Mouse (Mus musculus) kidney, embryonic 14.5 days (tissue): ENCODE results near the gene Prom2. TPM values are rescaled to one million over a fixed set of nuclear protein-coding genes. Genes with fewer than 3 reads are reported as not detected.

Source experiments
- ATAC-seq: fragments of 200-750 bp; cut with Nextera tagmentation; 2 replicates; pipeline ENCODE4 v1.8.0; 2017; ENCODE audit warnings: moderate number of reproducible peaks, mild to moderate bottlenecking, moderate TSS enrichment, moderate library complexity; ENCODE audit not compliant: low FRiP score, low TSS enrichment
- H3K27ac ChIP-seq: fragments of 300-500 bp; sonication (generic); 2 replicates; pipeline ENCODE4 v1.5.1; 2014; ENCODE audit warnings: low read depth, mild to moderate bottlenecking, low read length, moderate library complexity, mixed read lengths
- H3K27me3 ChIP-seq: fragments of 300-500 bp; sonication (generic); 2 replicates; pipeline ENCODE4 v1.6.1; 2014; ENCODE audit warnings: mild to moderate bottlenecking, low read length; ENCODE audit not compliant: control insufficient read depth, insufficient read depth
- H3K36me3 ChIP-seq: fragments of 300-500 bp; sonication (generic); 2 replicates; pipeline ENCODE4 v1.6.1; 2014; ENCODE audit warnings: low read length, mixed read lengths; ENCODE audit not compliant: control insufficient read depth, insufficient read depth
- H3K4me1 ChIP-seq: fragments of 300-500 bp; sonication (generic); 2 replicates; pipeline ENCODE4 v1.6.1; 2014; ENCODE audit warnings: low read length, mixed read lengths; ENCODE audit not compliant: control insufficient read depth, insufficient read depth
- H3K4me2 ChIP-seq: fragments of 300-500 bp; sonication (generic); replicated peaks from 2 replicates; pipeline ENCODE4 v1.6.1; 2014; ENCODE audit warnings: low read depth, mild to moderate bottlenecking, low read length
- H3K4me3 ChIP-seq: fragments of 300-500 bp; sonication (generic); 2 replicates; pipeline ENCODE4 v1.5.1; 2014; ENCODE audit warnings: mild to moderate bottlenecking, low read length
- H3K9ac ChIP-seq: fragments of 300-500 bp; sonication (generic); 2 replicates; pipeline ENCODE4 v1.6.1; 2014; ENCODE audit warnings: low read depth, mild to moderate bottlenecking, low read length, moderate library complexity
- H3K9me3 ChIP-seq: fragments of 300-500 bp; sonication (generic); 2 replicates; pipeline ENCODE4 v1.6.1; 2016; ENCODE audit warnings: low read length; ENCODE audit not compliant: control insufficient read depth
- WGBS: fragments of 180-500 bp; shearing (Covaris S2); extraction: QIAGEN DNeasy Blood & Tissue Kit; methylation state at CpG from one replicate; pipeline ENCODE4 v1.1.7; 2014; 5-methylcytosine and 5-hydroxymethylcytosine counted together
- polyA plus RNA-seq: library from polyadenylated mRNA; unstranded; fragments of >200 nt; fragmentation: Nextera tagmentation; extraction: Ambion mirVana; gene quantifications from 2 replicates; pipeline ENCODE4 v1.2.1, GENCODE M21; 2014

The Prom2 gene
- polyA plus RNA-seq, 1 experiment from 2014 or later: 1.9 TPM

- Histone ChIP-seq H3K27ac (peak overlapping the region; percentile 37; the same call in 1 of the 2 replicates), H3K9ac (peak overlapping the region; percentile 55; the same call in 1 of the 2 replicates), H3K4me3 (peak overlapping the region; percentile 60), H3K4me1 (peaks cover 19% of the 10 kb centered on the region), H3K9me3 (no peaks in the 10 kb centered on the region), H3K4me2 (peak overlapping the region; percentile 88), H3K36me3 (no peaks in the 10 kb centered on the region), H3K27me3 (peaks cover 55% of the 10 kb centered on the region)
- ATAC-seq: peak; percentile 38; the same call in 1 of the 2 replicates
- 1% methylated on average over 21 of the region's 21 CpGs for WGBS
These were observed 58.3 kb downstream of the Prom2 start for GRCm38 (mm10) chr2:127483001-127483400.

- H3K4me3 ChIP-seq: peak overlapping the region; percentile 60
- peak; percentile 88 for ATAC-seq
- H3K27ac ChIP-seq: peak overlapping the region; percentile 37; the same call in 1 of the 2 replicates
- no peaks in the 10 kb centered on the region for H3K9me3 ChIP-seq
- H3K4me1 ChIP-seq: peaks cover 19% of the 10 kb centered on the region
- H3K36me3 ChIP-seq: no peaks in the 10 kb centered on the region
- 2% methylated on average over 19 of the region's 21 CpGs for WGBS
- H3K9ac ChIP-seq: peak overlapping the region; percentile 55
- H3K4me2 ChIP-seq: peak overlapping the region; percentile 88
- H3K27me3 ChIP-seq: peaks cover 55% of the 10 kb centered on the region
These were observed 58.7 kb downstream of the Prom2 start for GRCm38 (mm10) chr2:127482533-127482911.

- Histone ChIP-seq H3K9me3 (no peaks in the 10 kb centered on the region), H3K36me3 (no peaks in the 10 kb centered on the region), H3K27me3 (peaks cover 55% of the 10 kb centered on the region), H3K9ac (peak overlapping the region; percentile 55), H3K4me3 (peak overlapping the region; percentile 60), H3K27ac (no peak overlapping the region), H3K4me2 (peak overlapping the region; percentile 88), H3K4me1 (peaks cover 19% of the 10 kb centered on the region)
- peak; percentile 39 for ATAC-seq
- under 1% methylated on average over 59 of the region's 59 CpGs for WGBS
These were observed 59.3 kb downstream of the Prom2 start for GRCm38 (mm10) chr2:127481841-127482532.

DNA sequence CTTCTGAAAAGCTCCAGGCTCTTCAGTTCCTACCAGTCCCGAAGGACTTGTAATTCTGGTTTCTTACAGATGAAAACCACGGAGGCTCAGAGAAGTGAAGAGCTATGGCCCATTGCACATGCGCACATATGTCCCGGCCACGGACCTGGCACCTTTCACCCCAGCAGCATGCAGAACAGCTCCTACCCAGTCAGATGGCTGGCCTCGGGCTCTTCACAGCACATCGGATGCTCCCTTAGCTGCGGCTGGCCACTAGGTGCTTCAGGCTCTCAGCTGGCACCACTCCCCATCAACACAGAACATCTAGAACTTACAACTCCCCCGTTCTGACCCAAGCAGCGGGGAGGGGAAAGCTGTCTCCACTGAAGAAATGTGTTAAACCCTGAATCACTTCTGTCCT, 61.5 kb downstream of the Prom2 start:
- Histone ChIP-seq H3K27ac (no peak overlapping the region), H3K4me1 (peaks cover 16% of the 10 kb centered on the region), H3K9me3 (no peaks in the 10 kb centered on the region), H3K4me2 (no peak overlapping the region), H3K27me3 (peaks cover 46% of the 10 kb centered on the region), H3K9ac (no peak overlapping the region), H3K36me3 (no peaks in the 10 kb centered on the region), H3K4me3 (no peak overlapping the region)
- WGBS: 56% methylated on average over 10 of the region's 10 CpGs
- no peak for ATAC-seq

GRCm38 (mm10) chr2:127479210-127479609, 62.1 kb downstream of the Prom2 start:
- Histone ChIP-seq H3K27ac (no peak overlapping the region), H3K27me3 (peaks cover 41% of the 10 kb centered on the region), H3K4me3 (no peak overlapping the region), H3K36me3 (no peaks in the 10 kb centered on the region), H3K9me3 (no peaks in the 10 kb centered on the region), H3K9ac (no peak overlapping the region), H3K4me1 (peaks cover 10% of the 10 kb centered on the region), H3K4me2 (no peak overlapping the region)
- WGBS: 71% methylated on average over 4 of the region's 4 CpGs
- no peak for ATAC-seq

Other genes starting within 250 kb of the Prom2 start
- gene Dusp2, start 205.3 kb downstream of the Prom2 start, polyA plus RNA-seq: 13.0 and 14.2 TPM in 2 replicates
- gene Astl, start 202.8 kb downstream of the Prom2 start, polyA plus RNA-seq: not detected in 2 replicates
- 0.69 and 1.8 TPM in 2 replicates for gene Adra2b, start 178.3 kb downstream of the Prom2 start, polyA plus RNA-seq
- gene Gpat2, start 116.3 kb downstream of the Prom2 start, polyA plus RNA-seq: 0.15 TPM in 1 of 2 replicates, not detected in the other
- 29.5 and 29.7 TPM in 2 replicates for gene Fahd2a, start 96.9 kb downstream of the Prom2 start, polyA plus RNA-seq
- 4.0 and 4.9 TPM in 2 replicates for gene Kcnip3, start 19.4 kb downstream of the Prom2 start, polyA plus RNA-seq
- gene Zfp661, start 45.6 kb upstream of the Prom2 start, polyA plus RNA-seq: 2.8 and 5.7 TPM in 2 replicates
- 142 and 146 TPM in 2 replicates for gene Mrps5, start 45.8 kb upstream of the Prom2 start, polyA plus RNA-seq
- gene Mal, start 115.2 kb upstream of the Prom2 start, polyA plus RNA-seq: 21.4 and 33.2 TPM in 2 replicates
- gene Mall, start 188.5 kb upstream of the Prom2 start, polyA plus RNA-seq: 1.2 and 2.3 TPM in 2 replicates
- 29.1 and 32.0 TPM in 2 replicates for gene Nphp1, start 247.4 kb upstream of the Prom2 start, polyA plus RNA-seq